Mouse (Mus musculus): ENCODE measurements at regions not wholly inside any gene's neighbourhood (a gene's known extent, or its start where the extent isn't known, plus 50 kb on each side); places are given as distances from the start of the nearest gene placed in this dataset.

DNA sequence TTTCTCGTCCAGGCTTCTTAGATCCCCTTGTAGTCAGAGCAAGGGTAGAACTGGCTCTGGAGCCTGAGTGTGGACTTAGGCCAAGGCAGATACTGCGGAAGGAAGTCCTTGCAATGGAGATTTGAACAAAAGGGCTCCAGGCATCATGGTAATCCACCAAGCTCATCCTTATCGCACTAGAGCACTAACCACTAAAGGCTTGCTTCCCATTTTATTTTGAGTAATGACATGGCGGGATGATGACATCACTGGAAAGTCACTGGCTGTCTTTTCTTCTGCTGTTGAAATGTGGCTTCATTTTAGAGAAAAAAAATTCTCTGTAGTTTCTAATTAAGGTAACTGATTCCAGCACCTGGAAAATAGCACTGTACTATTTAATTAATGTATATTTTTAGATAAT, 137.4 kb upstream of the Cnr1 start:
- DNase-seq (ENCODE audit: low read depth, low spot score) = no peak

DNA sequence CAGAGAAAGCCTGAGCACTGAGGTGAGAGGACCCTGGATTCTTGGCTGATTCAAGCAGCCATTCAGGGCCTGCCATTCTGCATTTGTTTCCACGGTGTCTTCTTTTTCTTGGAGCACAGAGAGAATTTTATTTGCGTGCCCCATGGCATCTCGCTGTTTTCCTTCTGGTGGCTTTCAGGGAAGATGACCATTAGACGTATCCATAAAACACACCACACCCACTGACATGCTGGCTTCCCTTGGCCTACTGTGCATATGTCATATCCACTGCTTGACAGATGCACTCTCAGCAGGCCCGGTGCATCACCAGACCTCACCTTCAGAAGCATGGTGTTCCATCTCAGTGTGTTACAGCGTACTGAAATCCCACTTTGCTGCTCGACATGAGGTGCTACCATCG, 131.0 kb upstream of the Cnr1 start:
- no peak for DNase-seq (ENCODE audit: low read depth, low spot score)

GRCm38 (mm10) chr4:33795461-33795860, 128.9 kb upstream of the Cnr1 start:
- no peak for DNase-seq (ENCODE audit: low read depth, low spot score)

GRCm38 (mm10) chr4:33797964-33798363, 126.4 kb upstream of the Cnr1 start:
- no peak for DNase-seq (ENCODE audit: low read depth, low spot score)

GRCm38 (mm10) chr4:33798654-33799053, 125.7 kb upstream of the Cnr1 start:
- DNase-seq (ENCODE audit: low read depth, low spot score) = no peak

- DNase-seq (ENCODE audit: low read depth, low spot score) = no peak
Observed at GRCm38 (mm10) chr4:33799110-33799509, 125.3 kb upstream of the Cnr1 start.

DNA sequence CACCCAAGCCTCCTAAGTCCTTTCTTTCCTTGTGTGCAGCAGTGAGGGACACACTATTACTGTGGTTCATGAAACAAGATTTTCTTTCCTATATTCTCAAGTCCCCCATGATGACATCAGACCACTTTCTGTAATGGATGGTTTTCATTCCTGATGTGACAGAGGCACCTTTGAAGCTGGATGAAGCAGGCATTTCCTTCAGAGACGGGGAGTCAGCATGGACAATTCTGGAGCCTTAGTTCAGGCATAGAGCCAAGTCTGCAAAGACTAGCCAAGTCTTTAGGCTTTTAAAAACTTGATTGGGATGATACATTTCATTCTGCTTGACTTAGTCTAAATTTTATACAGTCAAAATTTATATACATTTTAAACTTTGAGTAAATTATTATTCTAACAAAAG, 124.6 kb upstream of the Cnr1 start:
- no peak for DNase-seq (ENCODE audit: low read depth, low spot score)

- DNase-seq (ENCODE audit: low read depth, low spot score) = no peak
Observed at GRCm38 (mm10) chr4:33812338-33812737, 112.1 kb upstream of the Cnr1 start.

DNA sequence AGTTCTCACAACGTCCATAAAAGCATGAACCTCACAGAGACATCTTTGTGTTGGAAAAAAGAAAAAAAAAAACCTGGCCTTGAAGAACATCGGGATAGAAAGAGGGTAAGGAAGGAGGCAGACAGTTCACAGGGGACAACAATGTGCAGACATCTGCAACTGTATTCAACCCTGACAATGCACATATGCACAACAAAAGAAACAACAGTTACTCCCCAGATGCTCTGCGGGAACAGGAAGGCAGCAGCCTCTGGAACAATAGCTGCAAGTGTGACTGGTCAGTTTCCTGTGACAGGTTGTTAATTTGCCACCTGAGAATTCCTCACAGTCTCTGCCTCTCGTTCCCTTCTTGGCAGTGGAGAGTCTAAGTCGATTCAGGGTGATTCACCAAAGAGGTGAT, 100.5 kb upstream of the Cnr1 start:
- peak; percentile 50 for DNase-seq (ENCODE audit: low read depth, low spot score)

- no peak for DNase-seq (ENCODE audit: low read depth, low spot score)
Observed at GRCm38 (mm10) chr4:33833134-33833533, 91.3 kb upstream of the Cnr1 start.

GRCm38 (mm10) chr4:33838436-33838835, 86.0 kb upstream of the Cnr1 start:
- no peak for DNase-seq (ENCODE audit: low read depth, low spot score)

DNA sequence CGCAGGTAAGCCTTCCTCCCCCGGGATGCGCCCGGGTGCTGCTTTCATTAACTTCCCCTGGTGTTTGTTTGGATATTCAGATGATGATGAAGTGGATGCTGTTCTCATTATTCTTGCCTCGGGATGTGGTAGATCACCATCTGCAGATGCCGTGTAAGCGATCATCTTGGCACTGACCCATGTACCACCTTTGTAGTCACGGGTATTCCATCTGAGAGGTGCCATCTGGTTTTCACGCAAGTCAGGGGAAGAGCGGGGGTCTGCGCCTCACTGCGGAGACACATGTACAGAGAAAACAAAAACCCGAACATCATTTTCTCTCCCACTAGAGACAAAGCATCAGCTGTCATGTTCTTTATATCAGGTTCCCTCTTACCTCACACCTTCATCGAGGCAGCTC, 84.3 kb upstream of the Cnr1 start:
- peak; percentile 34 for DNase-seq (ENCODE audit: low read depth, low spot score)

DNA sequence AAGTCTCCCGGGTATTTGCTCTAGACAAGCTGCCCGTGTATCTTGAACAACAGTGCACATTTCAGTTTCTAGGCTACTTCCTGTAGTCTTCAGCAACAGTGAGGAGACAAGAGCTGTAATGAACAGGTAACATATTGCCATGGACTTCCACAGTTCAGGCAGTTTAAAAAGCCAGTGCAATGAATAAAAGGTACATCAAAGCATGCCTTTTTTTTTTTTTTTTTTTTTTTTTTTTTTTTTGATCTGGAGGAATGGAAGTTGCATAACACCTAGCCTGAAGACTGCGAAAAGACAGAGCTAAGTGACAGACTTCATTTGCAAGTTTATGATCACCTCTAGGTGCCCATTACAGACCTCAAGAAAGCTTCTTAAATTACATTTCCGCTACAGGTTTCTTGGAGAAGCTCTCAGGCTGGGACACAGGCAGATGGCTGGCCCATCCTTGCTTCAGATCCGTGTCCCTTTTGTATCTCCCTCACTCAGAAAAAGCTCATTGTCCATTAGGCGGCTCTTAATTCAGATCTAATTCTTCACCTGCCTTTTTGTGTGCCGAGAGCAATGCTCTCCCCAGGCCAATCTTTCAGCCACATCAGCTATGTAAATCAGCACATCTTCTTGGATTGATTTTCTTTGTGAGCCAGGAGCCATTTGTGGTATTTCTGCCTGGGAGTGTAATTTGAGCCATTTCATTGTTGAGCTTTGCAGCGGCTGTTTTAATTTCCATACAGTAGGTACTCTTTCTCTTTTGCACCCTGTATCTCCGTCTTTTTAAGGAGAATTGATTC, 78.6 kb upstream of the Cnr1 start:
- DNase-seq (ENCODE audit: low read depth, low spot score) = peak; percentile 30

DNA sequence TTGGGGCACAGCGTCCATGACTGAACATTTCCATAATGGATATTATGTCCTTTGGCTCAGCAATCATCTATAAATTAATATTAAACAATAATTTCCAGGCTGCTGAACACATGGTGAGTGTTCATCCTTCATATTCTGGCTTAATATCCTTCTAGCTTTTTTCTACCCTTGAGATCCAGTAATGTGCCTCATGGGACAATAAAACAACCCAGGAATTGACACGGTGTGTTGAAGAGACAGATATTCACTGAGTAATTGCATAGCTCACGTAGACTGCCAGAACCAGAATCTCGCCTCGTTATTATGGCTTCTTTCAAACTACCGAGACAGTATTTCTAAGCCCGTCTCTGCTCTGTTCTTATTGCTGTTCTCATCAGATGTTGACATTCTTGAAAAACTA, 74.1 kb upstream of the Cnr1 start:
- no peak for DNase-seq (ENCODE audit: low read depth, low spot score)

GRCm38 (mm10) chr4:33852294-33852693, 72.1 kb upstream of the Cnr1 start:
- DNase-seq (ENCODE audit: low read depth, low spot score) = no peak

DNA sequence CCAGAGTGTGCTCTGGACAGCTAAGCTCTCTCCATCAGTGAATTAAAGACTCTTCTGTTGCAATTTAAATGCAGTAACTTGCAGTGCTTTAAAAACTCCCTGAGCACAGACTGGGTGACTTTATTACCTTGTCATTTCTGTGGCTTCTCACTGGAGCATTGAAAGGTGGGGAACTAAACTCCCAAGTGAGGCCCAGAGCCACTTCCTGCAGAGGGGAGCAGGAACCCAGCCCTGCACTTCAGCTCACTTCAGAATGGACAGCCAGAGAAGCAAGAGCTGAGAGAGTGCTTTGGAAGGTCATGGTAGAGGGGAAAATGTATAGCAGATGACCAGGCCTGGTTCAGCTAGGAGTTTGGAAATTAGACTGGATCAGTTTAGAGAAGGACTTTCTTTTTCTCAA, 69.3 kb upstream of the Cnr1 start:
- DNase-seq (ENCODE audit: low read depth, low spot score) = no peak

GRCm38 (mm10) chr4:33867126-33867525, 57.3 kb upstream of the Cnr1 start:
- DNase-seq (ENCODE audit: low read depth, low spot score) = no peak

DNA sequence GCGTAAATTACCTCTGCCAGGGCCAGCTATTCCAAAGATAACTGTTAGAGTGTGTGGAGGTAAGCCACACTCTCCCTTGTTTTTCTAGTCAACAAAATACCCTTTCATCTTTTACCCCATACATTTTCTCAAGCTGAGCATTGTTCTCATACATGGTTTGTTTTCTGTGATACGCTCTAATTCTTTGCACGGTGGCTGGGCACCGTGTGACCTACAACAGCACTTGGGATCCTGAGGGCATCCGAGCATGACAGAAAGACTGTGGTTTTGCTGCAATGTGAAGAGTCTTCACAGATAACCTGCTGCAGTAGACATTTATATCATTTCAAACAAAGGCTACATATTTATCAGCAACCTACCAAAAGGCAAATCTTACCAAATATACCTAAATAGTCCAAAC, 55.1 kb upstream of the Cnr1 start:
- no peak for DNase-seq (ENCODE audit: low read depth, low spot score)
